Mouse (Mus musculus) G1E (cell line): ENCODE measurements around the gene Gas8. TPM values are rescaled to one million over a fixed set of nuclear protein-coding genes. Genes with fewer than 3 reads are reported as not detected.
A peak's percentile ranks its signal among the peaks of the same experiment; 100 is the strongest.

Experiments used
- ATAC-seq: 2 replicates; pipeline ENCODE4 v1.8.0; 2016; ENCODE audit warnings: mild to moderate bottlenecking; ENCODE audit not compliant: insufficient number of reproducible peaks, poor library complexity, low FRiP score, severe bottlenecking; ENCODE audit errors: extremely low read depth
- DNase-seq: peaks from one replicate; pipeline ENCODE4 v3.0.0; 2012; ENCODE audit warnings: low spot score
- H3K27me3 ChIP-seq: 2 replicates; pipeline ENCODE4 v1.6.1; 2012; ENCODE audit warnings: mild to moderate bottlenecking, low read length, inconsistent platforms; ENCODE audit not compliant: insufficient read depth
- H3K36me3 ChIP-seq: replicated peaks from 2 replicates; pipeline ENCODE3; 2012; ENCODE audit warnings: mild to moderate bottlenecking, inconsistent platforms
- H3K4me1 ChIP-seq: 2 replicates; pipeline ENCODE4 v1.6.1; 2012; ENCODE audit warnings: low read depth, low read length, inconsistent platforms, mixed read lengths; ENCODE audit not compliant: insufficient read depth
- H3K4me3 ChIP-seq: 2 replicates; pipeline ENCODE4 v1.5.1; 2012; ENCODE audit warnings: low read depth, mild to moderate bottlenecking, inconsistent platforms, low read length, moderate library complexity, mixed read lengths
- H3K9me3 ChIP-seq: replicated peaks from 2 replicates; pipeline ENCODE4 v1.6.1; 2012; ENCODE audit warnings: inconsistent platforms
- CTCF ChIP-seq: IDR thresholded peaks from 2 replicates; pipeline ENCODE4 v1.5.1; 2012; ENCODE audit warnings: low read depth, low read length, inconsistent platforms, mixed read lengths
- GATA1 ChIP-seq: IDR thresholded peaks from 2 replicates; pipeline ENCODE4 v1.6.1; 2012; ENCODE audit warnings: borderline replicate concordance, low read length, inconsistent platforms, mixed read lengths
- GATA2 ChIP-seq: IDR thresholded peaks from 2 replicates; pipeline ENCODE4 v1.6.1; 2012; ENCODE audit warnings: low read depth, low read length, inconsistent platforms, borderline replicate concordance
- POLR2AphosphoS5 ChIP-seq: IDR thresholded peaks from 2 replicates; pipeline ENCODE4 v1.6.1; 2012; ENCODE audit warnings: low read depth, low read length, inconsistent platforms; ENCODE audit not compliant: insufficient replicate concordance
- TAL1 ChIP-seq: conservative IDR thresholded peaks from 2 replicates; pipeline ENCODE4 v1.6.1; 2012; ENCODE audit warnings: low read depth, low read length, inconsistent platforms, mixed read lengths
- polyA plus RNA-seq: library from polyadenylated mRNA; stranded (reverse); fragments of >175 nt; gene quantifications from 2 replicates; pipeline ENCODE4 v1.2.3, GENCODE M21; 2012
- total RNA-seq, 2 experiments: library from RNA; stranded (forward) in 1 of 2; stranded (reverse) in 1 of 2; fragments of 200-1000 nt in 1 of 2; fragments of >200 nt in 1 of 2; fragmentation: Nextera tagmentation in 1 of 2; gene quantifications; 2 replicates each; pipeline ENCODE4 v1.2.3; 2014 to 2017

Gene Gas8
- total and polyA plus RNA-seq, 3 experiments: 4.2 to 16.0 (median 11.5) TPM

DNA sequence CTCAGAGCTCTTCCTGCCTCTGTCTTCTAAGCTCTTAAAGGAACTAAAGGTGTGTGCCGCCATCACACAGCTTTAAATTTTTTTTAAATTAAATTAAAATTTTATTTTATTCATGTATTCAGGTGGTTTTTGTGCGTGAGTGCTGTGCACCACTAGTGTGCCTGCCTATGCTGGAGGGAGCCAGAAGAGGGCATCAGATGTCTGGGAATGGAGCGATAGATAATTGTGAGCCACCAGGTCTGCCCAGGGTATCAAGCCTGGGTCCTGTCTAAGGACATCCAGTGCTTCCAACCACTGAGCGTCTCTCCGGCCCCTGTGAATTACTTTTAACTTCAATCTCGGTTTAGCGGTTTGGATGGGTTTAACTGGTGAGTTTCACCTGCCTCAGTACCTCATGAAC is 36.0 kb upstream of the Gas8 start:
- ATAC-seq (no peak), DNase-seq (peak; percentile 0)
- Histone ChIP-seq H3K27me3 (no peaks in the 10 kb centered on the region), H3K36me3 (peaks cover 84% of the 10 kb centered on the region), H3K4me1 (peaks cover 24% of the 10 kb centered on the region), H3K9me3 (no peaks in the 10 kb centered on the region), H3K4me3 (no peak overlapping the region)
- TF ChIP-seq GATA1 (no peak), POLR2AphosphoS5 (no peak), CTCF (no peak), TAL1 (no peak), GATA2 (no peak)

- Histone ChIP-seq H3K27me3 (no peaks in the 10 kb centered on the region), H3K4me3 (no peak overlapping the region), H3K4me1 (peaks cover 15% of the 10 kb centered on the region), H3K9me3 (no peaks in the 10 kb centered on the region), H3K36me3 (peaks cover 97% of the 10 kb centered on the region)
- DNase-seq (peak; percentile 0), ATAC-seq (no peak)
- TF ChIP-seq CTCF (no peak), GATA2 (no peak), TAL1 (no peak), POLR2AphosphoS5 (no peak), GATA1 (no peak)
These were observed 27.2 kb upstream of the Gas8 start for GRCm38 (mm10) chr8:123491280-123492075.

GRCm38 (mm10) chr8:123492898-123493297 is 25.7 kb upstream of the Gas8 start:
- no peak for ATAC-seq

GRCm38 (mm10) chr8:123497699-123498098 is 20.9 kb upstream of the Gas8 start:
- H3K36me3 ChIP-seq: peaks cover 100% of the 10 kb centered on the region
- no peaks in the 10 kb centered on the region for H3K4me1 ChIP-seq
- no peaks in the 10 kb centered on the region for H3K27me3 ChIP-seq
- H3K9me3 ChIP-seq: no peaks in the 10 kb centered on the region
- TF ChIP-seq CTCF (no peak), TAL1 (no peak), GATA1 (no peak), POLR2AphosphoS5 (no peak), GATA2 (no peak)
- no peak for ATAC-seq
- no peak overlapping the region for H3K4me3 ChIP-seq
- no peak for DNase-seq

More at GRCm38 (mm10) chr8:123492898-123493297, 25.7 kb upstream of the Gas8 start:
- no peak overlapping the region for H3K4me3 ChIP-seq
- H3K4me1 ChIP-seq: peaks cover 15% of the 10 kb centered on the region
- H3K27me3 ChIP-seq: no peaks in the 10 kb centered on the region
- H3K9me3 ChIP-seq: no peaks in the 10 kb centered on the region
- no peak for TF ChIP-seq TAL1
- no peak for TF ChIP-seq GATA1
- TF ChIP-seq POLR2AphosphoS5: no peak
- no peak for TF ChIP-seq GATA2
- TF ChIP-seq CTCF: no peak
- DNase-seq: no peak
- peaks cover 97% of the 10 kb centered on the region for H3K36me3 ChIP-seq

GRCm38 (mm10) chr8:123498963-123499362 is 19.7 kb upstream of the Gas8 start:
- no peak for DNase-seq

DNA sequence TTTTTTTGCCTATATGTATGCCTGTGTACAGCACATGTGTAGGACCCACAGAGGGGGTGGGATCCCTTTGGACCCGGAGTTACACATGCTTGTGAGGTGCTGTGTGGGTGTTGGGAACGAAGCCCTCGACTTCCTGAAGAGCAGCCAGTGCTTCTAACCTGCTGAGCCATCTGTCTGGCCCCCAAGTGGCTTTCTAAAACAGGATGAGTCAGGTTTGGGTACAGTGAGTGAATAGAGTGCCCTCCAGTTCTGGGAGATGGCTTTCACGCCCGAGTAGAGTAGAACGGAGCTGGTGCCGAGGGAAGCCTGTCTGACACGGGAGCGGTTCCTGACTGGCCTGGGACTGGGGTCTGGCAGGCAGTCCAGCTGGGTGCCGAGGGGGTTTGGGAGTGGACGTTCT is 19.1 kb upstream of the Gas8 start:
- no peaks in the 10 kb centered on the region for H3K4me1 ChIP-seq
- no peak for DNase-seq
- no peak for TF ChIP-seq POLR2AphosphoS5
- no peak for TF ChIP-seq TAL1
- TF ChIP-seq GATA2: no peak
- TF ChIP-seq CTCF: no peak
- TF ChIP-seq GATA1: no peak
- H3K36me3 ChIP-seq: peaks cover 100% of the 10 kb centered on the region
- H3K27me3 ChIP-seq: no peaks in the 10 kb centered on the region
- no peak overlapping the region for H3K4me3 ChIP-seq
- peaks cover 6% of the 10 kb centered on the region; the same call in 1 of the 2 replicates for H3K9me3 ChIP-seq
- no peak for ATAC-seq

More at GRCm38 (mm10) chr8:123498963-123499362, 19.7 kb upstream of the Gas8 start:
- no peak for ATAC-seq
- TF ChIP-seq POLR2AphosphoS5: no peak
- no peak for TF ChIP-seq CTCF
- Histone ChIP-seq H3K9me3 (peaks cover 6% of the 10 kb centered on the region; the same call in 1 of the 2 replicates), H3K4me1 (no peaks in the 10 kb centered on the region), H3K27me3 (no peaks in the 10 kb centered on the region), H3K4me3 (no peak overlapping the region), H3K36me3 (peaks cover 100% of the 10 kb centered on the region)
